Mouse (Mus musculus) G1E (cell line): ENCODE results near the gene Cyp11a1. TPM values are rescaled to one million over a fixed set of nuclear protein-coding genes. Genes with fewer than 3 reads are reported as not detected.

ENCODE experiments used
- ATAC-seq: 2 replicates; pipeline ENCODE4 v1.8.0; 2016; ENCODE audit warnings: mild to moderate bottlenecking; ENCODE audit not compliant: insufficient number of reproducible peaks, poor library complexity, low FRiP score, severe bottlenecking; ENCODE audit errors: extremely low read depth
- DNase-seq: peaks from one replicate; pipeline ENCODE4 v3.0.0; 2012; ENCODE audit warnings: low spot score
- H3K27me3 ChIP-seq: 2 replicates; pipeline ENCODE4 v1.6.1; 2012; ENCODE audit warnings: mild to moderate bottlenecking, low read length, inconsistent platforms; ENCODE audit not compliant: insufficient read depth
- H3K36me3 ChIP-seq: replicated peaks from 2 replicates; pipeline ENCODE3; 2012; ENCODE audit warnings: mild to moderate bottlenecking, inconsistent platforms
- H3K4me1 ChIP-seq: 2 replicates; pipeline ENCODE4 v1.6.1; 2012; ENCODE audit warnings: low read depth, low read length, inconsistent platforms, mixed read lengths; ENCODE audit not compliant: insufficient read depth
- H3K4me3 ChIP-seq: 2 replicates; pipeline ENCODE4 v1.5.1; 2012; ENCODE audit warnings: low read depth, mild to moderate bottlenecking, inconsistent platforms, low read length, moderate library complexity, mixed read lengths
- H3K9me3 ChIP-seq: replicated peaks from 2 replicates; pipeline ENCODE4 v1.6.1; 2012; ENCODE audit warnings: inconsistent platforms
- CTCF ChIP-seq: IDR thresholded peaks from 2 replicates; pipeline ENCODE4 v1.5.1; 2012; ENCODE audit warnings: low read depth, low read length, inconsistent platforms, mixed read lengths
- GATA1 ChIP-seq: IDR thresholded peaks from 2 replicates; pipeline ENCODE4 v1.6.1; 2012; ENCODE audit warnings: borderline replicate concordance, low read length, inconsistent platforms, mixed read lengths
- GATA2 ChIP-seq: IDR thresholded peaks from 2 replicates; pipeline ENCODE4 v1.6.1; 2012; ENCODE audit warnings: low read depth, low read length, inconsistent platforms, borderline replicate concordance
- POLR2AphosphoS5 ChIP-seq: IDR thresholded peaks from 2 replicates; pipeline ENCODE4 v1.6.1; 2012; ENCODE audit warnings: low read depth, low read length, inconsistent platforms; ENCODE audit not compliant: insufficient replicate concordance
- TAL1 ChIP-seq: conservative IDR thresholded peaks from 2 replicates; pipeline ENCODE4 v1.6.1; 2012; ENCODE audit warnings: low read depth, low read length, inconsistent platforms, mixed read lengths
- polyA plus RNA-seq: library from polyadenylated mRNA; stranded (reverse); fragments of >175 nt; gene quantifications from 2 replicates; pipeline ENCODE4 v1.2.3, GENCODE M21; 2012
- total RNA-seq, 2 experiments: library from RNA; stranded (forward) in 1 of 2; stranded (reverse) in 1 of 2; fragments of 200-1000 nt in 1 of 2; fragments of >200 nt in 1 of 2; fragmentation: Nextera tagmentation in 1 of 2; gene quantifications; 2 replicates each; pipeline ENCODE4 v1.2.3; 2014 to 2017

The Cyp11a1 gene
- total and polyA plus RNA-seq, 3 experiments = 0.12 to 18.2 (median 0.68) TPM

- H3K9me3 ChIP-seq = no peaks in the 10 kb centered on the region
- DNase-seq (no peak), ATAC-seq (no peak)
- 0 out of 2 replicates have a peak, but pooled peaks cover 1% of the 10 kb centered on the region for H3K4me1 ChIP-seq
- H3K36me3 ChIP-seq = no peaks in the 10 kb centered on the region
- TF ChIP-seq TAL1 (no peak), POLR2AphosphoS5 (no peak), CTCF (no peak), GATA1 (no peak), GATA2 (no peak)
- H3K4me3 ChIP-seq = no peak overlapping the region
- H3K27me3 ChIP-seq = peaks cover 20% of the 10 kb centered on the region
Measured at GRCm38 (mm10) chr9:57961863-57962778, 44.1 kb upstream of the Cyp11a1 start.

GRCm38 (mm10) chr9:57963249-57963997 is 42.8 kb upstream of the Cyp11a1 start:
- DNase-seq (no peak), ATAC-seq (no peak)
- no peaks in the 10 kb centered on the region for H3K4me1 ChIP-seq
- H3K9me3 ChIP-seq = no peaks in the 10 kb centered on the region
- no peak for TF ChIP-seq POLR2AphosphoS5
- no peak for TF ChIP-seq TAL1
- no peak for TF ChIP-seq GATA2
- TF ChIP-seq GATA1 = no peak
- no peak for TF ChIP-seq CTCF
- no peaks in the 10 kb centered on the region for H3K36me3 ChIP-seq
- H3K27me3 ChIP-seq = peaks cover 31% of the 10 kb centered on the region
- no peak overlapping the region for H3K4me3 ChIP-seq

- H3K4me1 ChIP-seq = no peaks in the 10 kb centered on the region
- H3K9me3 ChIP-seq = no peaks in the 10 kb centered on the region
- ATAC-seq (no peak), DNase-seq (no peak)
- TF ChIP-seq POLR2AphosphoS5 = no peak
- TF ChIP-seq CTCF = no peak
- TF ChIP-seq TAL1 = no peak
- TF ChIP-seq GATA1 = no peak
- TF ChIP-seq GATA2 = no peak
- H3K36me3 ChIP-seq = no peaks in the 10 kb centered on the region
- H3K27me3 ChIP-seq = peaks cover 30% of the 10 kb centered on the region
- H3K4me3 ChIP-seq = no peak overlapping the region
Measured at GRCm38 (mm10) chr9:57963998-57964395, 42.2 kb upstream of the Cyp11a1 start.

- Histone ChIP-seq H3K4me1 (no peaks in the 10 kb centered on the region), H3K27me3 (peaks cover 32% of the 10 kb centered on the region), H3K4me3 (no peak overlapping the region), H3K9me3 (no peaks in the 10 kb centered on the region), H3K36me3 (no peaks in the 10 kb centered on the region)
- DNase-seq = no peak
- TF ChIP-seq POLR2AphosphoS5 (no peak), GATA2 (no peak), CTCF (no peak)
- no peak for ATAC-seq
Measured at GRCm38 (mm10) chr9:57964528-57965250, 41.5 kb upstream of the Cyp11a1 start.

- ATAC-seq = no peak
- H3K4me1 ChIP-seq = no peaks in the 10 kb centered on the region
- no peak for DNase-seq
- no peaks in the 10 kb centered on the region for H3K36me3 ChIP-seq
- TF ChIP-seq POLR2AphosphoS5 = no peak
- no peaks in the 10 kb centered on the region for H3K9me3 ChIP-seq
- H3K4me3 ChIP-seq = no peak overlapping the region
- H3K27me3 ChIP-seq = peaks cover 35% of the 10 kb centered on the region
Measured at GRCm38 (mm10) chr9:57965281-57966185, 40.7 kb upstream of the Cyp11a1 start.
